Mouse (Mus musculus): ENCODE measurements around the gene Ldha. TPM values are rescaled to one million over a fixed set of nuclear protein-coding genes. Genes with fewer than 3 reads are reported as not detected.
"Not testable (repeated sequence)": the region's sequence is repeated elsewhere in the genome, so short reads cannot be mapped to it uniquely, and the experiment has no call there.

Ldha gene
- total and polyA plus RNA-seq, 3 experiments, result 674 to 741 (median 738) TPM

DNA sequence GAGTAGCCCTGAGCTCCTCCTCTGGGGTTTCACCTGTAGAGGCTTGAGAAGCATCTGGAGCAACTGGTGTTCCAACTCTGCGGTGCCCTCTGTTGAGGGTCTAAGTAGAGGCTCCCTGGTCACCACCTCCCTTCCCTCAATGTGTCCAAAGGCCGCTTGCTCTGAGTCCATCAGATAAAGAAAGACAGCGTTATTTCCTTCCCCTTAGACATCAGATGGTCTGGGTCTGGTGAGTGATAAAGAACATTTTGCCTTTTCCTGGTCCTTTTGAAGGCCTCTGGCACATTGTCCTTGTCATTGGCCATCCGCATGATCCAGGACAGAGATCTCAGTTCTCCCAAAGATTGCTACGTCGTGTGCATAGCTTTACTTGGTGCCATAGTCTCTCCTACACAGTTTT, 36.0 kb downstream of the Ldha start:
- H3K4me3 ChIP-seq, result no peak overlapping the region
- 64% methylated on average over 6 of the region's 6 CpGs for WGBS
- no peaks in the 10 kb centered on the region for H3K27me3 ChIP-seq (ENCODE audit: control insufficient read depth, insufficient read depth, low read length)
- no peak for DNase-seq
- TF ChIP-seq CTCF (IDR thresholded peaks at IDR 0.05), result no peak
- no peak for TF ChIP-seq POLR2A (IDR thresholded peaks at IDR 0.05; ENCODE audit: insufficient read depth, low read depth, low read length)
- no peak overlapping the region for H3K27ac ChIP-seq
- no peaks in the 10 kb centered on the region for H3K36me3 ChIP-seq (ENCODE audit: control insufficient read depth, insufficient read depth, low read length)
- intact Hi-C loops (cut with DNase I), result no loop called here
- no peaks in the 10 kb centered on the region for H3K79me2 ChIP-seq (replicated peaks; ENCODE audit: control insufficient read depth, insufficient read depth, low read length)
- no peak overlapping the region for H3K9ac ChIP-seq (ENCODE audit: low read depth, low read length)
- H3K4me1 ChIP-seq (ENCODE audit: control insufficient read depth, insufficient read depth, low read length), result no peaks in the 10 kb centered on the region

DNA sequence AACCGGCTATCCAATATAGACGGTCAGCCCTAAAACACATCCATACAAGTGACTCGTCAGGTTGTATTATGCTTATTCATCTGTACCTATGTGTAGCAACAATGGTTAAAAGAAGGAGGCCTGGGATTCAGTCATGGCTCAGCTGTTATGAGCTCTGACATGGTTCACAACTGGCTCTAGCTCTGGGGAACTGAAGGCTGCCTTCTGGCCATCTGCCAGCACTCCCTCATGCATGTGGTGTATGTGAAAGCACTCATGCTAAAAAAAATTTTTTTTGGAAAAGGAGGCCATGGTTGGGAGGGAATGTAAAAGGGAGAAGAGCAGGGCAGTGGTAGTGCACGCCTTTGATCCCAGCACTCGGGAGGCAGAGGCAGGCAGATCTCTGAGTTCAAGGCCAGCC, 38.6 kb downstream of the Ldha start:
- Histone ChIP-seq H3K27me3 (ENCODE audit: control insufficient read depth, insufficient read depth, low read length) (no peaks in the 10 kb centered on the region), H3K4me1 (ENCODE audit: control insufficient read depth, insufficient read depth, low read length) (no peaks in the 10 kb centered on the region), H3K9ac (ENCODE audit: low read depth, low read length) (no peak overlapping the region), H3K79me2 (replicated peaks; ENCODE audit: control insufficient read depth, insufficient read depth, low read length) (no peaks in the 10 kb centered on the region), H3K27ac (no peak overlapping the region), H3K4me3 (no peak overlapping the region), H3K36me3 (ENCODE audit: control insufficient read depth, insufficient read depth, low read length) (no peaks in the 10 kb centered on the region)
- no peak for DNase-seq
- no peak for TF ChIP-seq CTCF (IDR thresholded peaks at IDR 0.05)
- no peak for TF ChIP-seq EP300 (IDR thresholded peaks at IDR 0.05; ENCODE audit: insufficient read depth, low read depth, low read length)
- no peak for TF ChIP-seq POLR2A (IDR thresholded peaks at IDR 0.05; ENCODE audit: insufficient read depth, low read depth, low read length)
- intact Hi-C loops (cut with DNase I), result no loop called here
- 92% methylated on average over 5 of the region's 5 CpGs for WGBS

DNA sequence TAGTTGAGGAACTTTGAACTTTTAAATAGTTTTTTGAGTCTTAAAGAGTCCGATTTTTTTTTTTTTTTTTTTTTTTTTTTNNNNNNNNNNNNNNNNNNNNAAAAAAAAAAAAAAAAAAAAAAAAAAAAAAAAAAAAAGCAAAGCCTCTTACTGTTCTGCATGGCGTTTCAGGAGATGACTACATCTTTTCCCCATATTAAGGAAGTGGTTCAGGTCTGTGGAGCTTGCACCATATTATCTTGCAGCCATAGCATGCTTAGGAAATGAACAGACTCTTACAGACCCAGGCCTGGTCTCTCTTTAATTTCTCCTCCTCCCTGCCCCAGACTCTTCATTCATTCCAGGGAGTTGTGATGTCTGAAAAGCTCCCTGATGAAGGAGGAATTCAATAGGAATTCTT, 39.7 kb downstream of the Ldha start:
- H3K79me2 ChIP-seq (replicated peaks; ENCODE audit: control insufficient read depth, insufficient read depth, low read length), result no peaks in the 10 kb centered on the region
- no peaks in the 10 kb centered on the region for H3K27me3 ChIP-seq (ENCODE audit: control insufficient read depth, insufficient read depth, low read length)
- H3K4me3 ChIP-seq, result no peak overlapping the region
- DNase-seq, result no peak
- WGBS, result 56% methylated on average over 2 of the region's 2 CpGs
- H3K27ac ChIP-seq, result no peak overlapping the region
- no peaks in the 10 kb centered on the region for H3K4me1 ChIP-seq (ENCODE audit: control insufficient read depth, insufficient read depth, low read length)
- TF ChIP-seq EP300 (IDR thresholded peaks at IDR 0.05; ENCODE audit: insufficient read depth, low read depth, low read length) (no peak), CTCF (IDR thresholded peaks at IDR 0.05) (no peak), POLR2A (IDR thresholded peaks at IDR 0.05; ENCODE audit: insufficient read depth, low read depth, low read length) (no peak)
- H3K9ac ChIP-seq (ENCODE audit: low read depth, low read length), result no peak overlapping the region
- H3K36me3 ChIP-seq (ENCODE audit: control insufficient read depth, insufficient read depth, low read length), result no peaks in the 10 kb centered on the region
- intact Hi-C loops (cut with DNase I), result no loop called here

DNA sequence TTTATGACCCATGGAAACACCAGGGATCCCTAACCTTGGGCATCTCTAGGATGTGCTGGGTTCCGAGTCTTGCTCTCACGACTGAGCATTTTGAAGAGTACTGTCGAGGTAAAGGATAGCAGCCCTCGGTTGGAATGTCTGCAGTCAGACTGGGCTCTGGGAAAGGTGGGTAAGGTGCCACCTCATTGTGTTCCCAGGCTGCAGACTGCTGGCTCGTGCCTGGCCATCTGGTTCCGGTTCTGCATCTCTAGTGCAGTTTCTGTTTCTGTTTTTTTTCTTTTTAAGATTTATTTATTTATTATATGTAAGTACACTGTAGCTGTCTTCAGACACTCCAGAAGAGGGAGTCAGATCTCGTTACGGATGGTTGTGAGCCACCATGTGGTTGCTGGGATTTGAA, 40.7 kb downstream of the Ldha start:
- H3K27ac ChIP-seq; H3K36me3 ChIP-seq (ENCODE audit: control insufficient read depth, insufficient read depth, low read length); DNase-seq; H3K9ac ChIP-seq (ENCODE audit: low read depth, low read length); H3K27me3 ChIP-seq (ENCODE audit: control insufficient read depth, insufficient read depth, low read length); H3K79me2 ChIP-seq (replicated peaks; ENCODE audit: control insufficient read depth, insufficient read depth, low read length); intact Hi-C loops (cut with DNase I); H3K4me3 ChIP-seq; H3K4me1 ChIP-seq (ENCODE audit: control insufficient read depth, insufficient read depth, low read length): not testable (repeated sequence)
- WGBS, result 77% methylated on average over 8 of the region's 8 CpGs

DNA sequence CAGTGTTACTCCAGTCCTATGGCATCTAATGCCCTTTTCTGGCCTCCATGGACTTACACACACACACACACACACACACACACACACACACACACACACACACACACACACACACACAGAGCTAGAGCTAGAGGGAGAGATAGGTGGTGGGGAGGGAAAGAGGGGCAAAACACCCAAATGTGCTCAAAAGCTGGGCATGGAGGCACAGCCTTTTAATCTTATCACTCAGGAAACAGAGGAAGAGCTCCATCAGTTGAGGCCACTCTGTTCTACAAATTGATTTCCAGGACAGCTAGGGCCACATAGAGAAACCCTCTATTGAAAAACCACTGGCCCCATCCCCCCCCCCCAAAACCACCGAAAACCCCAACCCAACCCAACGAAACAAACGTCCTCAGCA, 42.0 kb downstream of the Ldha start:
- H3K27me3 ChIP-seq (ENCODE audit: control insufficient read depth, insufficient read depth, low read length), result no peaks in the 10 kb centered on the region
- intact Hi-C loops (cut with DNase I), result no loop called here
- H3K79me2 ChIP-seq (replicated peaks; ENCODE audit: control insufficient read depth, insufficient read depth, low read length), result no peaks in the 10 kb centered on the region
- H3K27ac ChIP-seq, result no peak overlapping the region
- no peak for DNase-seq
- no peaks in the 10 kb centered on the region for H3K4me1 ChIP-seq (ENCODE audit: control insufficient read depth, insufficient read depth, low read length)
- H3K4me3 ChIP-seq, result no peak overlapping the region
- H3K9ac ChIP-seq (ENCODE audit: low read depth, low read length), result no peak overlapping the region
- no peaks in the 10 kb centered on the region; the same call in 1 of the 2 replicates for H3K36me3 ChIP-seq (ENCODE audit: control insufficient read depth, insufficient read depth, low read length)
- TF ChIP-seq EP300 (IDR thresholded peaks at IDR 0.05; ENCODE audit: insufficient read depth, low read depth, low read length), result no peak
- no peak for TF ChIP-seq POLR2A (IDR thresholded peaks at IDR 0.05; ENCODE audit: insufficient read depth, low read depth, low read length)
- no peak for TF ChIP-seq CTCF (IDR thresholded peaks at IDR 0.05)
- WGBS, result 55% methylated on average over 3 of the region's 3 CpGs

DNA sequence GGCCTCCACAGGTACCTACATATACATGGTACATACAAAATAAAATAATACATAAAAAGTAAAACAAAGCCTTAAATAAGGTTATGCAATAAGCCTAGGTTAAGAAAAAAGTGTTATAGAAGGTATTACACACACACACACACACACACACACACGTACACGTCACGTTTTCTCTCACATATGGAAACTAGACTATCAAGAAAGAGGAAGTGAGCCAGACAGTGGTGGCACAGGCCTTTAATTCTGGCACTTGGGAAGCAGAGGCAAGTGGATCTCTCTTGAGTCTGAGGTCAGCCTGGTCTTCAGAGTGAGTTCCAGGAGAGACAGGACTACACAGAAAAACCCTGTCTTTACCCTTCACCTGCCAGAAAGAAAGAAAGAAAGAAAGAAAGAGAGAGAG, 54.2 kb downstream of the Ldha start:
- no peaks in the 10 kb centered on the region for H3K4me1 ChIP-seq (ENCODE audit: control insufficient read depth, insufficient read depth, low read length)
- H3K27me3 ChIP-seq (ENCODE audit: control insufficient read depth, insufficient read depth, low read length), result no peaks in the 10 kb centered on the region
- intact Hi-C loops (cut with DNase I), result no loop called here
- no peak overlapping the region for H3K27ac ChIP-seq
- H3K79me2 ChIP-seq (replicated peaks; ENCODE audit: control insufficient read depth, insufficient read depth, low read length), result no peaks in the 10 kb centered on the region; the same call in 1 of the 2 replicates
- no peak overlapping the region for H3K9ac ChIP-seq (ENCODE audit: low read depth, low read length)
- no peak for DNase-seq
- no peak overlapping the region for H3K4me3 ChIP-seq
- H3K36me3 ChIP-seq (ENCODE audit: control insufficient read depth, insufficient read depth, low read length), result peaks cover 7% of the 10 kb centered on the region
- 89% methylated on average over 3 of the region's 3 CpGs for WGBS
- TF ChIP-seq EP300 (IDR thresholded peaks at IDR 0.05; ENCODE audit: insufficient read depth, low read depth, low read length), result no peak
- TF ChIP-seq CTCF (IDR thresholded peaks at IDR 0.05), result no peak
- TF ChIP-seq POLR2A (IDR thresholded peaks at IDR 0.05; ENCODE audit: insufficient read depth, low read depth, low read length), result no peak

Measured in heart, adult 2 months (tissue).